In the genomic region with DNA sequence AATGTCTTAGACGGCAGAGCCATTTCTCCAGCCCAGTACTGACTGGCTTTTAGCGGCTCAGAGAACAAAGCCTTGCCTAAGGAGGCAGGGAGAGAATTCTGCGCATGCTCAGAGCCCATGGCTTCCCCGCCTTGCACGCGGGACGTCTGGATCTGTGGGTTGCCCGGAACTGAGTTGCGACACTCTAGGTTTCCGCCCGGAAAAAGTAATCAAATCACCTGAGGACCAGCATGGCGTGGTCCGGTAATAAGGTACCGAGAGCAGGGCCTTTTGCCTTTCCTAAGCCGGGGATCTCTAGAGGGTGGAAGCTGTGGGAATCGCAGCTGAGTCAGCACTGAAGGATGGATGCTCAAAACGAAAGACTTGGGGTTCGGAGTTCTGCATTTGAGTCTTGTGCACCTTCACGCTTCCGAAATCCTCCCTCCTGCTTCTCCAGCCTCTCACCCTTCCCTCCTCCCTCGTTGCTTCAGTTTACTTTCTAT, we compare ENCODE assay signal across 7 mouse cellular contexts. TPM values are rescaled to one million over a fixed set of nuclear protein-coding genes. Genes with fewer than 3 reads are reported as not detected.
DNase-seq lines count a peak whose midpoint lies in the region; ATAC-seq lines count a peak whose summit lies in the region.

Xrcc5 (plus strand) TSS at position 105 of the 482 bp plus-strand sequence.

- H3K9me3 ChIP-seq in limb, embryonic 10.5 days (replicated peaks) = no peaks in the 10 kb centered on the region
- no peaks in the 10 kb centered on the region for H3K9me3 ChIP-seq in midbrain, embryonic 13.5 days

- DNase-seq in adrenal gland, adult 8-10 months = peak; percentile 88
- DNase-seq in embryo, embryonic 9.5 days (ENCODE audit: extremely low spot score) = peak; percentile 93
- DNase-seq in kidney, adult 11 months = peak; percentile 94
- DNase-seq in limb, embryonic 10.5 days (ENCODE audit: low spot score) = peak; percentile 92
- DNase-seq in spleen, adult 12 weeks (ENCODE audit: low spot score) = peak; percentile 75

- WGBS in limb, embryonic 10.5 days = 1% methylated on average over 21 of the region's 21 CpGs
- under 1% methylated on average over 21 of the region's 21 CpGs for WGBS in midbrain, embryonic 13.5 days

- peaks cover 18% of the 10 kb centered on the region for H3K36me3 ChIP-seq in limb, embryonic 10.5 days
- H3K36me3 ChIP-seq in midbrain, embryonic 13.5 days = peaks cover 9% of the 10 kb centered on the region; the same call in 1 of the 2 replicates

- peaks cover 28% of the 10 kb centered on the region for H3K4me1 ChIP-seq in limb, embryonic 10.5 days
- H3K4me1 ChIP-seq in midbrain, embryonic 13.5 days (replicated peaks) = peaks cover 19% of the 10 kb centered on the region

- H3K27me3 ChIP-seq in limb, embryonic 10.5 days (ENCODE audit: low read depth, poor library complexity, severe bottlenecking) = no peaks in the 10 kb centered on the region
- no peaks in the 10 kb centered on the region for H3K27me3 ChIP-seq in midbrain, embryonic 13.5 days

- peak; percentile 91 for ATAC-seq in granulocyte monocyte progenitor cell, adult 5-6 weeks (replicated peaks; ENCODE audit: poor library complexity, severe bottlenecking)
- ATAC-seq in midbrain, embryonic 13.5 days = peak; percentile 99

- peak within 1 kb of the TSS; percentile 54 for H3K4me2 ChIP-seq in midbrain, embryonic 13.5 days (replicated peaks)

- peak within 1 kb of the TSS; percentile 74 for H3K9ac ChIP-seq in midbrain, embryonic 13.5 days (replicated peaks)

- peak within 1 kb of the TSS; percentile 65 for H3K4me3 ChIP-seq in limb, embryonic 10.5 days
- peak within 1 kb of the TSS; percentile 57 for H3K4me3 ChIP-seq in midbrain, embryonic 13.5 days (replicated peaks)

- H3K27ac ChIP-seq in limb, embryonic 10.5 days = peak within 1 kb of the TSS; percentile 95
- H3K27ac ChIP-seq in midbrain, embryonic 13.5 days = peak within 1 kb of the TSS; percentile 90

RNA-seq across cellular contexts. Expression of gene Xrcc5, which starts in this region (rescaled TPM):
- total RNA-seq in adrenal gland, adult 8-10 months (2022) = 10 to 100 TPM; 11.8 to 18.9 (median 14.1) TPM
- total RNA-seq in granulocyte monocyte progenitor cell, adult 5-6 weeks (2014; fragmentation: Nextera tagmentation) = 1.8 TPM in 2 replicates
- total RNA-seq in granulocyte monocyte progenitor cell, adult 5-6 weeks (2017) = 6.5 and 8.1 TPM in 2 replicates
- 52.9 and 69.5 TPM in 2 replicates for polyA plus RNA-seq in limb, embryonic 10.5 days (2016; fragmentation: Nextera tagmentation; extraction: Ambion mirVana)
- 28.7 and 29.1 TPM in 2 replicates for polyA plus RNA-seq in midbrain, embryonic 13.5 days (2015; fragmentation: Nextera tagmentation; extraction: Ambion mirVana)

Comparison
In these comparisons a context has a peak if more than half of its experiments do, and no peak if none do; other contexts are left out.
1. Peak in every context shown above with its lines: DNase-seq, ATAC-seq, H3K4me3 ChIP-seq and H3K27ac ChIP-seq.